Mouse (Mus musculus) limb, embryonic 12.5 days (tissue): ENCODE measurements at regions not wholly inside any gene's neighbourhood (a gene's known extent, or its start where the extent isn't known, plus 50 kb on each side); places are given as distances from the start of the nearest gene placed in this dataset.

Experiments used
- ATAC-seq: fragments of 200-750 bp; cut with Nextera tagmentation; 2 replicates; pipeline ENCODE4 v1.8.0; 2017; ENCODE audit warnings: low read depth, moderate TSS enrichment; ENCODE audit not compliant: insufficient number of reproducible peaks, insufficient read depth, low FRiP score, low TSS enrichment
- H3K27ac ChIP-seq: fragments of 300-500 bp; sonication (generic); 2 replicates; pipeline ENCODE4 v1.5.1; 2016; ENCODE audit warnings: mild to moderate bottlenecking, moderate library complexity
- H3K27me3 ChIP-seq: fragments of 300-500 bp; sonication (generic); 2 replicates; pipeline ENCODE4 v1.6.1; 2016; ENCODE audit warnings: mild to moderate bottlenecking, moderate library complexity
- H3K36me3 ChIP-seq: fragments of 300-500 bp; sonication (generic); 2 replicates; pipeline ENCODE4 v1.6.1; 2016; ENCODE audit warnings: mild to moderate bottlenecking, moderate library complexity
- H3K4me1 ChIP-seq: fragments of 300-500 bp; sonication (generic); replicated peaks from 2 replicates; pipeline ENCODE4 v1.6.1; 2016
- H3K4me2 ChIP-seq: fragments of 300-500 bp; sonication (generic); 2 replicates; pipeline ENCODE4 v1.6.1; 2016; ENCODE audit warnings: mild to moderate bottlenecking, moderate library complexity
- H3K4me3 ChIP-seq: fragments of 300-500 bp; sonication (generic); replicated peaks from 2 replicates; pipeline ENCODE4 v1.5.1; 2016; ENCODE audit warnings: mild to moderate bottlenecking
- H3K9ac ChIP-seq: fragments of 300-500 bp; sonication (generic); replicated peaks from 2 replicates; pipeline ENCODE4 v1.6.1; 2016; ENCODE audit warnings: mild to moderate bottlenecking, moderate library complexity
- H3K9me3 ChIP-seq: fragments of 300-500 bp; sonication (generic); 2 replicates; pipeline ENCODE4 v1.6.1; 2016; ENCODE audit warnings: mild to moderate bottlenecking, moderate library complexity
- WGBS: fragments of 180-500 bp; shearing (Covaris S2); methylation state at CpG from one replicate; pipeline ENCODE4 v1.1.7; 2016; 5-methylcytosine and 5-hydroxymethylcytosine counted together

DNA sequence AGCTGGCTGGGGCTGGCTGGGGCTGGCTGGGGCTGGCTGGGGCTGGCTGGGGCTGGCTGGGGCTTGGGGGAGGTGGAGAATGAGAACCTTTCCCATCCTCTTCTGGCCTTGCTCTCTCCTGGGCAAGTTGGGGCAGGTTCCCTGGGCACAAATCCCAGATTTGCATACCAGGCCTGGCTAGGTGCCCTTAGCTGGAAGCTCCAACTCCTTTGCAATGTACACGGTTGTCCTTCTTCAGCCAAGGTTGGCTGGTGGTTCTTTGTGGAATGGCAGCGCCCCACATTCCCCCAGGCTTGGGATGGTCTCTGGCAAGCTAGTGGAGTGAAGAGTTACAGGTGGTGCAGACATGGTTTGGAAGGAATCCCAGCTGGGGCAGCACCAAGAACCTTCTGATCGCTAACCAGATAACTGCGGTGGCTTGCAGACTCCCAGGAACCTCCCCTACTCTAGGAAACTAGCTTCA is 217.5 kb downstream of the Pten start:
- WGBS, result 85% methylated on average over 4 of the region's 4 CpGs
- ATAC-seq, result no peak

DNA sequence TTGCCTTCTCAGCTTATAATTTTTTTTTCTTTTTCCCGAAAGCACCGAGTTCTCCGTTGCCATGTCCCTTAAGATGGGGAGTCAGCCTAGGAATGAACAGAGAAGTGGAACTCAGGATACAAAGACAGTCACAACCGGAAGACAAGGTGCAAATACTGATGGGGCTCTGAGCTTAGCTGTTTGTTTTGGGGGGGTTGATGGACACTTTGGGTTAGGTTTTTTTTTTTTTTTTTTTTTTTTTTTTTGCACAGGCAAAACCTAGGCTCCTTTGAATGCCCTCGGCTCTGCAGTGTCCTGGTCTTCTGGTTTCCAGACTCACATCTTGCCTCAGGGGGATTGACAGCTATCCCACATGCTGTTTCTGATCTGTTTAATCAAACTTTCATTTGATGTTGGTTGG is 218.0 kb downstream of the Pten start:
- H3K36me3 ChIP-seq, result no peaks in the 10 kb centered on the region
- ATAC-seq, result no peak
- no peaks in the 10 kb centered on the region for H3K27me3 ChIP-seq
- H3K9me3 ChIP-seq, result no peaks in the 10 kb centered on the region
- no peak overlapping the region for H3K4me2 ChIP-seq
- H3K9ac ChIP-seq, result no peak overlapping the region
- H3K27ac ChIP-seq, result no peak overlapping the region
- H3K4me3 ChIP-seq, result no peak overlapping the region
- no peaks in the 10 kb centered on the region for H3K4me1 ChIP-seq
- 86% methylated on average over 5 of the region's 5 CpGs for WGBS

More for the DNA sequence above, 217.5 kb downstream of the Pten start:
- Histone ChIP-seq H3K36me3 (no peaks in the 10 kb centered on the region), H3K4me2 (no peak overlapping the region), H3K9me3 (no peaks in the 10 kb centered on the region), H3K27ac (no peak overlapping the region), H3K4me1 (no peaks in the 10 kb centered on the region), H3K27me3 (no peaks in the 10 kb centered on the region), H3K9ac (no peak overlapping the region), H3K4me3 (no peak overlapping the region)

DNA sequence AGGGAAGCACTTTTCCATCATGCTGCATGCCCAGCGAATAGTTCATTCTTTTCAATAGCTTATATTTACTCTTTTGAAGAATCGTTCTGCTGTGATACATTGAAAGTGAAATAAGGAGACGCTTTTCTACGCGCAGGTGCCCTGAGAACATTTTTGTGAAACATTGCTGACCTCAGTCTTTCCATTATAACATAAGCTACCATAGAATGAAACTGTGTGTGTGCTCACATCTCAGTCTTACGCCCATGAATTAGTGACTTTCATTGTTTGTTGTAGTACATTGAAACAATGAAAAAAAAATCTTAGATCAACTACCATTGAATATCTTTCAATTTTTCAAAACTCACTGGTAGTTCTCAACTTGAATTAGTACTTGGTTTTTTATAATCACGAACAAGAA is 219.2 kb downstream of the Pten start:
- no peak for ATAC-seq
- no peaks in the 10 kb centered on the region for H3K9me3 ChIP-seq
- H3K4me2 ChIP-seq, result no peak overlapping the region
- H3K27ac ChIP-seq, result no peak overlapping the region
- H3K4me1 ChIP-seq, result no peaks in the 10 kb centered on the region
- no peaks in the 10 kb centered on the region for H3K36me3 ChIP-seq
- H3K27me3 ChIP-seq, result no peaks in the 10 kb centered on the region
- 95% methylated on average over 7 of the region's 7 CpGs for WGBS
- no peak overlapping the region for H3K4me3 ChIP-seq
- no peak overlapping the region for H3K9ac ChIP-seq

DNA sequence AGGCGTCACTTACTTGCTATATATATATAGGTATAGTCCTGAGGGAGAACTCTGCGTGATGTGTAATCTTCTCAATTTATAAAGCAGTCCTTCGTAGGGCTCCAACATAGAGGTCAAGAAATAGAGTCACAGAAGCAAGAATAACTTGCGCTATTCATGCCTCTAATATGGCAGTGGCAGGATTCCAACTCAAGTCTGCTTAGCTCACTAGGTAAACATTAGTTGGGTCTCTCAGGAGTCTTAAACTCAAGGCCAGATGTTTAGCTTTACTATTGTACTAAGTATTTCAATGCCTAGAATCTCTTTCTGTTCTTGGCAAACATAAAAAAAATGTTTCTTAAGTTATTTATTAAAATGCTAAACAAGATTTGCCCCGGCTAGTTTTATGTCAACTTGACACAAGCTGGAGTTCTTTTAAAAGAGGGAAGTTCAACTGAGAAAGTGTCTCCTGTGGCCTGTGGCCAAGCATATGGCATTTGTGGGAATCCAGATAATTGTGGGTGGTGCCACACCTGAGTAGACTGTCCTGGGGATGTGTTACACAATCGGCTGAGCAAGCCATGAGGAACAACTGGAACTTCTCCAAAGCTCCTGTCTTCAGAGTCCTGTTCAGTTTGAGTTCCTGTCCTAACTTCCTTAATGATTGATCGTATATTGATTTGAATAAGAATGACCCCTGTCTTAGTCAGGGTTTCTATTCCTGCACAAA is 220.9 kb downstream of the Pten start:
- Histone ChIP-seq H3K4me2 (no peak overlapping the region), H3K4me1 (no peaks in the 10 kb centered on the region), H3K36me3 (no peaks in the 10 kb centered on the region), H3K9ac (no peak overlapping the region), H3K4me3 (no peak overlapping the region), H3K27me3 (no peaks in the 10 kb centered on the region), H3K9me3 (no peaks in the 10 kb centered on the region), H3K27ac (no peak overlapping the region)
- WGBS, result 86% methylated on average over 7 of the region's 7 CpGs
- no peak for ATAC-seq

DNA sequence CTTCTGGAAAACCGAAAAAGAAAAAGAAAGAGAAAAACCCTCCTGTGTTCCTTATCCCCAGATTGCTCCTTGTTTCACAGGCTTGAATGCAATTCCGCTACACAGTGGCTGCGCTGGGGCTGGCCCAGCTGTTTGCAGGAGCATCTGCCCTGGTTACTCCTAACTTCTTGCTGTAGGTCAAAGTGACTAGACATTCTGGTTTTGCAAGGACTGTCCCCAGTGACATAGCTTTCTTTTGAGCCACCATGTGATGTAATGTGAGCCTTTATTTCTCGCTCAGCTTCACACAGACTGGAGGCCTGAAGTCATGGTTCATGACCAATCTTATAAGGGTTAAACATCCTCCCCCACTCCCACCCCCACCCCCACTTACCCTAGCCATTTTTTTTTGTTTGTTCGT is 222.8 kb downstream of the Pten start:
- Histone ChIP-seq H3K9me3 (no peaks in the 10 kb centered on the region), H3K4me1 (no peaks in the 10 kb centered on the region), H3K4me2 (no peak overlapping the region), H3K4me3 (no peak overlapping the region), H3K27ac (no peak overlapping the region), H3K9ac (no peak overlapping the region), H3K27me3 (no peaks in the 10 kb centered on the region), H3K36me3 (no peaks in the 10 kb centered on the region)
- 76% methylated on average over 5 of the region's 5 CpGs for WGBS
- no peak for ATAC-seq

DNA sequence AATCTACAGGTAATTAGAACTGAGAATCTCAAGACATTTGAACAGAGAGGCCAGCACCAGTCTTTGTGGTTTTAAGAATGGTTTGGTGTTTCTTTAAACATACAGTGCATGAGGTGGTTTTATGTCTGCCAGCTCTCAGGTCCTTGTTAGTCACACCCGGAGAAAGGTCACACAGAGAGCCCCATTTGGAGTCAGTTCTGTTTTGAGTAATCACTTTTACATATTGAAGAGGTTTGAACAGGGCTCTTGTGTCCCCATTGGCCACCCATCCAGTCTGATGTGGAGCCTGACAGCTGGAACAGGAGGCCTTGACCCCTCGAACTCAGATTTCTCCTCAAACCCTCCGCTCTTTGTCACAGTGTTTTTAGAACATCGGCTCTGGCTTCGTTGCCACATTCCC is 231.4 kb downstream of the Pten start:
- no peak for ATAC-seq
- H3K4me3 ChIP-seq, result no peak overlapping the region
- H3K9ac ChIP-seq, result no peak overlapping the region
- no peak overlapping the region for H3K4me2 ChIP-seq
- no peaks in the 10 kb centered on the region for H3K4me1 ChIP-seq
- no peaks in the 10 kb centered on the region for H3K9me3 ChIP-seq
- H3K27ac ChIP-seq, result no peak overlapping the region
- WGBS, result 77% methylated on average over 5 of the region's 5 CpGs
- peaks cover under 1% of the 10 kb centered on the region; the same call in 1 of the 2 replicates for H3K27me3 ChIP-seq
- no peaks in the 10 kb centered on the region for H3K36me3 ChIP-seq

DNA sequence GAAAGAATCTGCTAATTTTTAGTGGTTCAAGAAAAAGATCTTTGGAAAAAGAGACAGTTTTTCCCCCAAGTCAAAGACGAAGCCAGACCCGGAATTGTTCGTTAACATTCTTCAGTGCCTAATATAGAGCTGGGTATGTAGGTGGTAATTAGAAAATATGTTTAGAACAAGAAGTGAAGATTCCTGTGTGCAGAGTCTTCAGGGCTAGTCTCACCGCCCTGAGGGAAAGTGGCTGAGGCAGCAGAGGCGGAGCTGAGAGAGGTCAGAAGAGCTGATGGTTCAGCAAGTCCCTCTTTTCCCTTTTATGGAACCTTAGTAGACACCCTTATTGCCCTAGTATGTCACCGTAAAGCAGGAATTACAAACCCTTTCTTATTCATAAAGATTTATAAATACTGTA is 232.0 kb downstream of the Pten start:
- H3K9ac ChIP-seq, result no peak overlapping the region
- 72% methylated on average over 6 of the region's 6 CpGs for WGBS
- H3K9me3 ChIP-seq, result no peaks in the 10 kb centered on the region
- H3K27ac ChIP-seq, result no peak overlapping the region
- H3K4me1 ChIP-seq, result no peaks in the 10 kb centered on the region
- no peak overlapping the region for H3K4me2 ChIP-seq
- H3K36me3 ChIP-seq, result no peaks in the 10 kb centered on the region
- H3K27me3 ChIP-seq, result peaks cover 5% of the 10 kb centered on the region; the same call in 1 of the 2 replicates
- no peak overlapping the region for H3K4me3 ChIP-seq
- ATAC-seq, result no peak

DNA sequence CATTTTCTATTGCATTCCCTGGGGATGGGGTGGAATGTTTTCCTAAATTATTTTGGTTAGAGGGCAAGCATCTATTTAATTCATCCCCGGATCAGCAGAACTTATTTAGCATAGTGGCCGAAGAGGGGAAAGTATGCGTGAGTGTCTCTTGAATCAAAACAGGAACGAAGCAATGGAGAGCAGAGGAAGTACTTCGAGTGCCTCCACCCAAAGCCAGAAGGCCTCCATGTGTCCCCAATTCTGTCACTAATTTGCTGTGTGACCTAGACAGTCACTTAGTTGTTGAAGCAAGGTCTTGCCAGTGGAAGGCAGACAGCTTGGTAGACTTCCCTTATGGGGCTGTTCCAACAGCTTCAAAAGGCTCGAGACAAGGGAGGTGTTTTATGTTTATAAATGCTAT is 233.3 kb downstream of the Pten start:
- Histone ChIP-seq H3K4me1 (no peaks in the 10 kb centered on the region), H3K4me3 (no peak overlapping the region), H3K9ac (no peak overlapping the region), H3K4me2 (no peak overlapping the region), H3K36me3 (no peaks in the 10 kb centered on the region), H3K9me3 (no peaks in the 10 kb centered on the region), H3K27ac (no peak overlapping the region), H3K27me3 (peaks cover 6% of the 10 kb centered on the region; the same call in 1 of the 2 replicates)
- 84% methylated on average over 6 of the region's 6 CpGs for WGBS
- no peak for ATAC-seq

DNA sequence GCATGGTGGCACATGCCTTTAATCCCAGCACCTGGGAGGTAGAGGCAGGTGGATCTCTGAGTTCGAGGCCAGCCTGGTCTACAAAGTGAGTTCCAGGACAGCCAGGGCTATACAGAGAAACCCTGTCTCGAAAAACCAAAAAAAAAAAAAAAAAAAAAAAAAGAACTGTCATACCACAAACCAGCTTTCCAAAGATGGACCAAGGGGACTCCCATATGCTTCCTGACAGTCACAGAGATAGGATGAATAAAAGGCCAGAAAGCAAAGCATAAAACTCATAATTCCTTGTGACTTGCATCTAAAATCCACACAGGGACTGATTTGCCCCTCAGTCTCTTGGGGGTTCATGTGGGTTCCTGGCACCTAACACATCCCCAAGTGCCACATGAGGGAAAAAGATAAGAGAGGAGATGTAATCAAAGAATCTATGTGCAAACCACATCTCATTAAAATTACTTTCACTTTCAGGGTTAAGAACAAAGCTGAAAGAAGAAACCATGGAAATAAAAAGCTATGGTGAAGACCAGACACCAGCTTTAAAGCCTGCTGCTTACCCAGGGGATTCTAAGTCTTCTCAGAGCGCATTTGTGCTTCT is 241.4 kb downstream of the Pten start:
- 48% methylated on average over 2 of the region's 3 CpGs for WGBS
- peaks cover 26% of the 10 kb centered on the region for H3K27me3 ChIP-seq
- H3K27ac ChIP-seq, result no peak overlapping the region
- H3K9me3 ChIP-seq, result no peaks in the 10 kb centered on the region
- H3K9ac ChIP-seq, result no peak overlapping the region
- H3K4me3 ChIP-seq, result no peak overlapping the region
- H3K36me3 ChIP-seq, result no peaks in the 10 kb centered on the region
- H3K4me2 ChIP-seq, result no peak overlapping the region
- ATAC-seq, result no peak
- H3K4me1 ChIP-seq, result no peaks in the 10 kb centered on the region

DNA sequence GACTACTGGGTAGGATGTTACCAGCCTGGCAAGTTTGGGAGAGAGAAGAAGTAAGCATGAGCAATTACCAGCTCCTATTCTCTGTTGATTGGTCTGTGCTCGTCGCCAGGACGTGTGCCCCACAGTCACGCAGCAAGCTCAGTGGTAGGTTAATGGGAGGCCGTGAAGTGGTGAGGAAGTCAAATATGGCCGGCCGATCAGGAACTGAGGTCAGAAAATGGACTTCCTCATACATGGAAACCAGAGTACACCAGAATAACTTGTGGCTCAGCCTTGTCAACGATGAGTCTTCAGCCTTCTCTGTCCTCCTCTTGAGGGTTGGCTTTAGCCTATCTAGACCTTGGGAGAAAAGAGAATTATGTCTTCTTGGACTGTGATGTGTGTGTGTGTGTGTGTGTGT is 250.3 kb downstream of the Pten start:
- Histone ChIP-seq H3K4me1 (no peaks in the 10 kb centered on the region), H3K27ac (no peak overlapping the region), H3K9me3 (no peaks in the 10 kb centered on the region), H3K4me3 (no peak overlapping the region), H3K4me2 (no peak overlapping the region), H3K9ac (no peak overlapping the region), H3K36me3 (no peaks in the 10 kb centered on the region), H3K27me3 (peaks cover 11% of the 10 kb centered on the region; the same call in 1 of the 2 replicates)
- WGBS, result 92% methylated on average over 8 of the region's 8 CpGs
- ATAC-seq, result no peak

DNA sequence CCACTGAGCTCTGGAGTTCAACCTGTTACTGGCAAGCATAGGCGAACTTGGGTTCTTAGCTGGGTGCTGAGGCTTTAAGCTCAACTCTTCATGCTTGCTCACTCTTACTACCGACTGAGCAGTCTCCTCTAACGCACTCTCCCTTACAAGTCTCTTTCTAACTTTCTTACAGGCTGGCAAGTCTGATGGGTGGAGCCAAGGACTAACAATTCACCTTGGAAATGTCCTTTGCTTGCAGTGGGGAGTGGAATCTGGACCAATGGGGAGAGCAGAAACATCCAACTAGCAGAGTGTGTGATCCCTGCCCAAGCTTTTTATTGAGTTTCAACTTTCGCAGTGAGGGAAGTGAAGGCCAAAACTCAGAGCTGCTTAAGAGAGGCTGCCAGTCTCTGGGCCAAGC is 250.8 kb downstream of the Pten start:
- Histone ChIP-seq H3K27me3 (peaks cover 7% of the 10 kb centered on the region; the same call in 1 of the 2 replicates), H3K4me1 (no peaks in the 10 kb centered on the region), H3K27ac (no peak overlapping the region), H3K9me3 (no peaks in the 10 kb centered on the region), H3K36me3 (no peaks in the 10 kb centered on the region), H3K4me3 (no peak overlapping the region), H3K4me2 (no peak overlapping the region), H3K9ac (no peak overlapping the region)
- ATAC-seq, result no peak
- WGBS, result 80% methylated on average over 4 of the region's 4 CpGs

DNA sequence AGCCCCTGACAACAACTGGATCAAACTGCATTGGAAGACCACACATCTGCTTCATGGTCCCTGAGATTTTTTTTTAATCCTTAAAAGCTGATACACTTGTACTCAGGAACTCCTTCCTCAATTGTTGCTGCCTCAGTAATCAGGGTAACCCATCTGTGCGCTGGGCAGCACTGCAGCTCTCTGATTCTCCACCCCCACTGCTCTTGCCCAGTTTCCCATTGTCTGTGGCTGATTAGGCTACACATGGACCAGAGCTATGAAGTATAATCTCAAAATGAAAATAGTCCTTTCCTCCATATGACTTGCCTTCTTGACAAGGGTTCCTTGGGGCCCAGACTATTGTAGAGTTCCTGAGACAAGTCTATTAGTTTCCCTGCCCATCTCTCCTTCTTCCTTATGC is 251.5 kb downstream of the Pten start:
- Histone ChIP-seq H3K27ac (no peak overlapping the region), H3K36me3 (no peaks in the 10 kb centered on the region), H3K9me3 (no peaks in the 10 kb centered on the region), H3K9ac (no peak overlapping the region), H3K4me1 (no peaks in the 10 kb centered on the region), H3K4me3 (no peak overlapping the region), H3K4me2 (no peak overlapping the region), H3K27me3 (peaks cover 5% of the 10 kb centered on the region; the same call in 1 of the 2 replicates)
- no peak for ATAC-seq
- WGBS, result 100% methylated on average over 1 of the region's 1 CpGs
